Mouse (Mus musculus) midbrain, postnatal 0 days (tissue): Measurements from ENCODE around the gene Zfp414. TPM values are rescaled to one million over a fixed set of nuclear protein-coding genes. Genes with fewer than 3 reads are reported as not detected.

Experiments
- ATAC-seq: fragments of 200-750 bp; cut with Nextera tagmentation; 2 replicates; pipeline ENCODE4 v1.8.0; 2017; ENCODE audit warnings: moderate number of reproducible peaks, mild to moderate bottlenecking, moderate TSS enrichment, moderate library complexity; ENCODE audit not compliant: low FRiP score
- DNase-seq: peaks from one replicate; pipeline ENCODE4 v3.0.0-alpha.2; 2015; ENCODE audit warnings: low spot score
- H3K27ac ChIP-seq: fragments of 300-500 bp; sonication (generic); 2 replicates; pipeline ENCODE4 v1.5.1; 2014; ENCODE audit warnings: low read depth, mild to moderate bottlenecking, low read length, mixed read lengths
- H3K27me3 ChIP-seq: fragments of 300-500 bp; sonication (generic); 2 replicates; pipeline ENCODE4 v1.6.1; 2014; ENCODE audit warnings: low read length, control low read depth, mixed read lengths; ENCODE audit not compliant: insufficient read depth
- H3K36me3 ChIP-seq: fragments of 300-500 bp; sonication (generic); 2 replicates; pipeline ENCODE4 v1.6.1; 2014; ENCODE audit warnings: low read length, control low read depth, mixed read lengths; ENCODE audit not compliant: insufficient read depth
- H3K4me1 ChIP-seq: fragments of 300-500 bp; sonication (generic); 2 replicates; pipeline ENCODE4 v1.6.1; 2014; ENCODE audit warnings: mild to moderate bottlenecking, control low read depth, antibody characterized with exemption, low read length, mixed read lengths; ENCODE audit not compliant: insufficient read depth
- H3K4me2 ChIP-seq: fragments of 300-500 bp; sonication (generic); 2 replicates; pipeline ENCODE4 v1.6.1; 2014; ENCODE audit warnings: low read depth, mild to moderate bottlenecking, low read length, mixed read lengths; ENCODE audit not compliant: poor library complexity, severe bottlenecking
- H3K4me3 ChIP-seq: fragments of 300-500 bp; sonication (generic); 2 replicates; pipeline ENCODE4 v1.5.1; 2014; ENCODE audit warnings: low read depth, mild to moderate bottlenecking, low read length, moderate library complexity
- H3K9ac ChIP-seq: fragments of 300-500 bp; sonication (generic); replicated peaks from 2 replicates; pipeline ENCODE4 v1.6.1; 2014; ENCODE audit warnings: mild to moderate bottlenecking, low read length, moderate library complexity, mixed read lengths; ENCODE audit not compliant: poor library complexity, severe bottlenecking
- H3K9me3 ChIP-seq: fragments of 300-500 bp; sonication (generic); 2 replicates; pipeline ENCODE4 v1.6.1; 2016; ENCODE audit warnings: low read length, control low read depth
- CTCF ChIP-seq: IDR thresholded peaks from 2 replicates; pipeline ENCODE4 v1.5.1; 2016; ENCODE audit warnings: antibody characterized with exemption, mild to moderate bottlenecking
- WGBS: fragments of 180-500 bp; shearing (Covaris S2); extraction: QIAGEN DNeasy Blood & Tissue Kit; methylation state at CpG from one replicate; pipeline ENCODE4 v1.1.7; 2014; 5-methylcytosine and 5-hydroxymethylcytosine counted together
- polyA plus RNA-seq: library from polyadenylated mRNA; unstranded; fragments of >200 nt; fragmentation: Nextera tagmentation; extraction: Ambion mirVana; gene quantifications from 2 replicates; pipeline ENCODE4 v1.2.1, GENCODE M21; 2015
- total RNA-seq: library from RNA; depleted of rRNA; stranded (reverse); fragments of >200 nt; gene quantifications from 2 replicates; pipeline ENCODE4 v1.2.3, GENCODE M21; 2014

Zfp414 gene
- total and polyA plus RNA-seq, 2 experiments from 2014 or later: 58.8 to 89.1 TPM

- Histone ChIP-seq H3K4me1 (peaks cover 10% of the 10 kb centered on the region), H3K36me3 (peaks cover 5% of the 10 kb centered on the region; the same call in 1 of the 2 replicates), H3K27me3 (no peaks in the 10 kb centered on the region), H3K4me2 (peak overlapping the region; percentile 49), H3K9ac (peak overlapping the region; percentile 77), H3K4me3 (peak overlapping the region; percentile 58), H3K9me3 (no peaks in the 10 kb centered on the region), H3K27ac (peak overlapping the region; percentile 96)
- peak; percentile 13; the same call in 1 of the 2 replicates for TF ChIP-seq CTCF
- DNase-seq (no peak), ATAC-seq (peak; percentile 11; the same call in 1 of the 2 replicates)
- WGBS: 72% methylated on average over 12 of the region's 12 CpGs
Observed at GRCm38 (mm10) chr17:33629487-33630125, 716 bp downstream of the Zfp414 start.

- no peak for TF ChIP-seq CTCF
- Histone ChIP-seq H3K36me3 (peaks cover 5% of the 10 kb centered on the region; the same call in 1 of the 2 replicates), H3K4me1 (peaks cover 10% of the 10 kb centered on the region), H3K4me2 (peak overlapping the region; percentile 49), H3K9ac (no peak overlapping the region), H3K4me3 (no peak overlapping the region), H3K27me3 (no peaks in the 10 kb centered on the region), H3K27ac (no peak overlapping the region), H3K9me3 (no peaks in the 10 kb centered on the region)
- ATAC-seq (no peak), DNase-seq (peak; percentile 19)
- WGBS: 77% methylated on average over 13 of the region's 13 CpGs
Observed at GRCm38 (mm10) chr17:33630171-33630895, 1.4 kb downstream of the Zfp414 start.

- H3K27ac ChIP-seq: peak overlapping the region; percentile 12; the same call in 1 of the 2 replicates
- ATAC-seq (no peak), DNase-seq (no peak)
- H3K27me3 ChIP-seq: no peaks in the 10 kb centered on the region
- no peak overlapping the region for H3K4me2 ChIP-seq
- WGBS: 96% methylated on average over 9 of the region's 9 CpGs
- no peak overlapping the region for H3K9ac ChIP-seq
- no peak for TF ChIP-seq CTCF
- H3K36me3 ChIP-seq: peaks cover 5% of the 10 kb centered on the region; the same call in 1 of the 2 replicates
- H3K4me3 ChIP-seq: no peak overlapping the region
- no peaks in the 10 kb centered on the region for H3K9me3 ChIP-seq
- H3K4me1 ChIP-seq: peaks cover 10% of the 10 kb centered on the region
Observed at GRCm38 (mm10) chr17:33631236-33631635, 2.3 kb downstream of the Zfp414 start.

DNA sequence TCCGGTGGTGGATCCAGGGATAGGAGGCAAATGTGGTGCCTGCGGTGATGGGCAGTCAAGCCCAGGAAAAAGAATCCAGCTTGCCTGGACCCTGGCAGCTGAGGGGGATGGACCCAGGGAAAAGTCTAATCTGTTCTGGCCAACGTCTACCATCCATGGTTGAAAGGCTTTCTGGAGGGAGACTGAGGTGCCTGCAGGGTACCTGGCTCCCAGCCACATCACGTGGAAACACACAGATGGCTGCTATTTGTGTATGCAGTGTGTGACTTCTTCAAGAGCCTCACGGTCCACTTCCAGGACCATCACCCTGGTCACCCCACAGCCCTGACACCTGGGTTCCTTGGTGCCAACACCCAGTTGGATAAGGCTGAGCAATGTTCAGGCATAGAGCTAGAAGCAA lies 2.9 kb downstream of the Zfp414 start:
- Histone ChIP-seq H3K27ac (no peak overlapping the region), H3K4me3 (no peak overlapping the region), H3K4me1 (peaks cover 10% of the 10 kb centered on the region), H3K9me3 (no peaks in the 10 kb centered on the region), H3K36me3 (peaks cover 5% of the 10 kb centered on the region; the same call in 1 of the 2 replicates), H3K4me2 (no peak overlapping the region), H3K27me3 (no peaks in the 10 kb centered on the region), H3K9ac (no peak overlapping the region)
- TF ChIP-seq CTCF: no peak
- ATAC-seq (no peak), DNase-seq (peak; percentile 73)
- 83% methylated on average over 5 of the region's 5 CpGs for WGBS

GRCm38 (mm10) chr17:33637038-33637437 lies 8.1 kb downstream of the Zfp414 start:
- no peak for ATAC-seq
- Histone ChIP-seq H3K9me3 (no peaks in the 10 kb centered on the region), H3K4me1 (no peaks in the 10 kb centered on the region), H3K4me3 (no peak overlapping the region), H3K36me3 (no peaks in the 10 kb centered on the region; the same call in 1 of the 2 replicates), H3K27me3 (no peaks in the 10 kb centered on the region), H3K4me2 (no peak overlapping the region), H3K9ac (no peak overlapping the region), H3K27ac (no peak overlapping the region)
- WGBS: 75% methylated on average over 2 of the region's 2 CpGs
- no peak for TF ChIP-seq CTCF
- no peak for DNase-seq
